Comparison of ENCODE assay signal across 9 mouse cellular contexts in the genomic region with DNA sequence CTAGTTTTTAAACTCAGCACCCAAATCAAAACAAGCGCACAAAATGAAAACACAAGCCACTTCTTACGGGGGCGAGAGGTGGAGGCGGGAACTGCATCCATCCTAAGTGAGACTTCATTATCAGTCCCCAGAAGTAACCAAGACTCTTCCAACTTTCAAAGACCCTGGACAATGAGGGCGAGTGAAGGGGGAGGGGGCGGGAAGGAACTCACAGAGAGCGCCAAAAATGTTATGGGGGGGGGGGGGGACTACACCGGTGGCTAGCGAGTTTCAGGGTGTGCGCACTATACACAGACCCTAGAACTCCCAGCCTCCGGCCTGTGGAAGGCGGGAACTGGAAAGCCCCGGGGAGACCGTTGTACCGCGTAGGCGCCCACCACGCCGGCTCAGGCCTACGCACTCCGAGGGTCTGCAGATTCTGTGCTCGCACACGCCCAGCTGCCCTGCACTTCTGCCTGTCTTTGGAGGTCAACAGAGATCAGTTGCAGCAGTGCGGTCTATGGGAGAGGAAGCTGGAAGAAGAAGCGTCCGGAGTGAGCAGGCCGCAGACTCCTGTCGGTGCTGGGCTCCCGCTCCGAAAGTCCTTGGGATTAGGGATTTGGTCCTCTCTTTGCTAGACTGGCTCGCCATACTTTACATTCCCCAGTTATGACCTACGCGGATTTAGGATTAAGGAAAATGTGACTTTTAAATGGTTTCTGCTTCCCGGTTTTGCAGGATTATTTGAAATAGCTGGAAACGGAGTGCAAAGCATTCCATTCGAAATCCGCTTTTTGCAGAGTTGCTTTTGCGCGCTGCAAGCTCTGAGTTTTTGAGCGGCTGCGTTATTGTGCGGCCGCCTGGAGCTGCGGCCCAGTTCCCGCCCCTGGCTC. TPM values are rescaled to one million over a fixed set of nuclear protein-coding genes. Genes with fewer than 3 reads are reported as not detected.
A peak's percentile ranks its signal among the peaks of the same experiment; 100 is the strongest.
DNase-seq lines count a peak whose midpoint lies in the region; ATAC-seq and TF ChIP-seq lines count a peak whose summit lies in the region.
"Had no signal": no experiment of that assay in that cellular context is flagged by ENCODE, and none has a peak within 500 bp of the region (broad histone marks: within the 10 kb centered on the region; RNA-seq: fewer than 3 reads in every experiment).

No protein-coding gene starts in this region.

- TF ChIP-seq CTCF in lung, embryonic 14.5 days (IDR thresholded peaks at IDR 0.05; ENCODE audit: low read depth) = no peak

- 0 out of 2 replicates have a peak overlapping the region, but pooled peaks have one; percentile 12 for H3K4me2 ChIP-seq in lung, embryonic 14.5 days
- peak overlapping the region; percentile 89 for H3K4me2 ChIP-seq in forebrain, embryonic 16.5 days (ENCODE audit: low read length)
- H3K4me2 ChIP-seq in midbrain, embryonic 15.5 days = peak overlapping the region; percentile 57

- H3K36me3 ChIP-seq in lung, embryonic 14.5 days (ENCODE audit: insufficient read depth) = no peaks in the 10 kb centered on the region
- H3K36me3 ChIP-seq in forebrain, embryonic 16.5 days (ENCODE audit: control insufficient read depth, insufficient read depth) = no peaks in the 10 kb centered on the region
- no peaks in the 10 kb centered on the region for H3K36me3 ChIP-seq in midbrain, embryonic 15.5 days (replicated peaks)

- H3K4me1 ChIP-seq in lung, embryonic 14.5 days (ENCODE audit: insufficient read depth) = no peaks in the 10 kb centered on the region
- H3K4me1 ChIP-seq in forebrain, embryonic 16.5 days (replicated peaks; ENCODE audit: control insufficient read depth, insufficient read depth, low read length) = peaks cover 70% of the 10 kb centered on the region
- H3K4me1 ChIP-seq in midbrain, embryonic 15.5 days = peaks cover 50% of the 10 kb centered on the region

- H3K9me3 ChIP-seq in lung, embryonic 14.5 days (ENCODE audit: low read depth, low read length) = no peaks in the 10 kb centered on the region
- no peaks in the 10 kb centered on the region for H3K9me3 ChIP-seq in forebrain, embryonic 16.5 days (ENCODE audit: control insufficient read depth, low read length)
- no peaks in the 10 kb centered on the region for H3K9me3 ChIP-seq in midbrain, embryonic 15.5 days

- no peak overlapping the region for H3K9ac ChIP-seq in lung, embryonic 14.5 days
- peak overlapping the region; percentile 64 for H3K9ac ChIP-seq in forebrain, embryonic 16.5 days (replicated peaks; ENCODE audit: low read depth, low read length)
- H3K9ac ChIP-seq in midbrain, embryonic 15.5 days = peak overlapping the region; percentile 7; the same call in 1 of the 2 replicates

- no peak overlapping the region; the same call in 1 of the 2 replicates for H3K4me3 ChIP-seq in lung, embryonic 14.5 days (ENCODE audit: low read depth, low read length)
- H3K4me3 ChIP-seq in forebrain, embryonic 16.5 days (replicated peaks; ENCODE audit: low read length) = peak overlapping the region; percentile 48
- H3K4me3 ChIP-seq in midbrain, embryonic 15.5 days = peak overlapping the region; percentile 36

- 2% methylated on average over 45 of the region's 45 CpGs for WGBS in lung, embryonic 14.5 days
- under 1% methylated on average over 45 of the region's 45 CpGs for WGBS in forebrain, embryonic 16.5 days
- 1% methylated on average over 45 of the region's 45 CpGs for WGBS in midbrain, embryonic 15.5 days

- peak; percentile 59 for DNase-seq in lung, embryonic 14.5 days
- no peak for DNase-seq in lung, postnatal 25 days (ENCODE audit: low spot score)
- peak; percentile 63 for DNase-seq in embryo, embryonic 11 days
- DNase-seq in cerebellum, adult 9-11 months = no peak
- DNase-seq in left cerebral cortex, adult 9 months (ENCODE audit: low spot score in 2 of 2) = no peak
- DNase-seq: thymus, postnatal 36 days had no signal

- ATAC-seq in lung, embryonic 14.5 days (ENCODE audit: insufficient read depth) = no peak; the same call in 1 of the 2 replicates
- no peak for ATAC-seq in forebrain, embryonic 16.5 days
- no peak for ATAC-seq in midbrain, embryonic 15.5 days (replicated peaks)

- peaks cover 99% of the 10 kb centered on the region for H3K27me3 ChIP-seq in lung, embryonic 14.5 days (ENCODE audit: insufficient read depth, low read length)
- no peaks in the 10 kb centered on the region; the same call in 1 of the 2 replicates for H3K27me3 ChIP-seq in forebrain, embryonic 16.5 days (replicated peaks; ENCODE audit: control insufficient read depth, insufficient read depth, low read length)
- H3K27me3 ChIP-seq in midbrain, embryonic 15.5 days (replicated peaks) = peaks cover 58% of the 10 kb centered on the region

- no peak overlapping the region for H3K27ac ChIP-seq in lung, embryonic 14.5 days (ENCODE audit: low read depth)
- 0 out of 2 replicates have a peak overlapping the region, but pooled peaks have one; percentile 1 for H3K27ac ChIP-seq in forebrain, embryonic 16.5 days (ENCODE audit: low read length)
- H3K27ac ChIP-seq in midbrain, embryonic 15.5 days = no peak overlapping the region

RNA-seq across cellular contexts. Expression of gene Nr2e1, which starts 1.5 kb away (rescaled TPM):
- polyA plus RNA-seq in lung, embryonic 14.5 days (2014; fragmentation: Nextera tagmentation; extraction: Ambion mirVana) = not detected in 2 replicates
- polyA plus RNA-seq in forebrain, embryonic 16.5 days (2015; fragmentation: Nextera tagmentation; extraction: Ambion mirVana) = 31.2 and 33.8 TPM in 2 replicates
- 5.3 and 6.5 TPM in 2 replicates for polyA plus RNA-seq in midbrain, embryonic 15.5 days (2015; fragmentation: Nextera tagmentation; extraction: Ambion mirVana)
- polyA plus RNA-seq: liver, adult 2 months had no signal

RNA-seq across cellular contexts. Expression of gene Ostm1, which starts 1.7 kb away (rescaled TPM):
- polyA plus RNA-seq in lung, embryonic 14.5 days (2014; fragmentation: Nextera tagmentation; extraction: Ambion mirVana) = 10.7 and 11.9 TPM in 2 replicates
- 44.9 and 49.3 TPM in 2 replicates for polyA plus RNA-seq in forebrain, embryonic 16.5 days (2015; fragmentation: Nextera tagmentation; extraction: Ambion mirVana)
- 37.2 and 39.7 TPM in 2 replicates for polyA plus RNA-seq in midbrain, embryonic 15.5 days (2015; fragmentation: Nextera tagmentation; extraction: Ambion mirVana)

Comparison
In these comparisons a context has a peak if more than half of its experiments do, and no peak if none do; other contexts are left out.
1. DNase-seq: peak in lung, embryonic 14.5 days (single experiment) and embryo, embryonic 11 days (single experiment); none in lung, postnatal 25 days (single experiment), cerebellum, adult 9-11 months (single experiment) and left cerebral cortex, adult 9 months (0 of 2).
2. H3K4me2 ChIP-seq: peak in every context shown above with its lines; median percentile 89 in forebrain, embryonic 16.5 days; 57 in midbrain, embryonic 15.5 days; 12 in lung, embryonic 14.5 days.